Mouse (Mus musculus) effector memory CD4-positive, alpha-beta T cell, adult 5 months (primary cell): ENCODE measurements around the gene Saa4. TPM values are rescaled to one million over a fixed set of nuclear protein-coding genes. Genes with fewer than 3 reads are reported as not detected.

ENCODE experiments used
- polyA plus RNA-seq: library from polyadenylated mRNA; unstranded; fragments of 100-300 nt; shearing (Covaris generic); gene quantifications from one replicate; pipeline ENCODE4 v1.2.1, GENCODE M21; 2017

The Saa4 gene
- not detected for polyA plus RNA-seq

DNA sequence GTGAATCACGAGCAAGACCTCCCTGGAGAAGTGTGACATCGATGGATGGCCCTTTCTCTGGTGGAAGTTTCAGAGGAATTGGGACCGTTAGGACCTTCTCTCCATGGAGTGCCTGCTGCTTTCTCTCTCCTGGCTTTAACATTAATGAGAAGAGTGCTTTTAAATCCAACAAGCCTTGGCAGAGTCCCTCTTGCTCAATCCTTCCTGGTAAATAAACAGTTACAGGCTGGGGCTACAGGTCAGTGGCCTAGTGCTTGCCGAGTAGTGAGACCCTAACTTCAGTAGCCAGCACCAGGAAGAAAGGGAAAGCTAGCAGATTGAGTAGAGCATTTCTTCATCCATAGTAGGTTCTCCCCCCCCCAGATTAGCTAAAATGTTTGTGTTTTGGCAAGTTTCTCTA, at the start of gene Saa4:
Gene Saa4 (minus strand): TSS at position 146 of the 400 bp plus-strand sequence.

GRCm38 (mm10) chr7:46751490-46751889, 19.1 kb upstream of the Saa4 start, which contains the start of gene Saa2:
Gene Saa2, plus strand, starts transcription at chr7:46751790.

GRCm38 (mm10) chr7:46742880-46743279, 10.5 kb upstream of the Saa4 start, which contains the start of gene Saa1:
Gene Saa1, minus strand, starts transcription at chr7:46742980.

GRCm38 (mm10) chr7:46715600-46715999, 16.8 kb downstream of the Saa4 start, which contains the start of gene Saa3:
Gene Saa3, minus strand, starts transcription at chr7:46715700.

GRCm38 (mm10) chr7:46710390-46710844, 22.0 kb downstream of the Saa4 start, which contains the start of gene Saal1:
Gene Saal1, minus strand, starts transcription at chr7:46710680.

Other genes starting within 250 kb of the Saa4 start
- 18.2 TPM for gene Sergef, start 92.8 kb downstream of the Saa4 start, polyA plus RNA-seq
- gene Tph1, start 60.1 kb downstream of the Saa4 start, polyA plus RNA-seq = not detected
- gene Saal1, start 21.9 kb downstream of the Saa4 start, polyA plus RNA-seq = 9.9 TPM
- gene Saa3, start 16.9 kb downstream of the Saa4 start, polyA plus RNA-seq = not detected
- not detected for gene Saa1, start 10.4 kb upstream of the Saa4 start, polyA plus RNA-seq
- gene Saa2, start 19.2 kb upstream of the Saa4 start, polyA plus RNA-seq = not detected
- gene Hps5, start 63.5 kb upstream of the Saa4 start, polyA plus RNA-seq = 41.5 TPM
- 45.5 TPM for gene Gtf2h1, start 63.5 kb upstream of the Saa4 start, polyA plus RNA-seq
- 994 TPM for gene Ldha, start 108.9 kb upstream of the Saa4 start, polyA plus RNA-seq
- gene Ldhc, start 128.6 kb upstream of the Saa4 start, polyA plus RNA-seq = not detected
- 112 TPM for gene Tsg101, start 187.4 kb upstream of the Saa4 start, polyA plus RNA-seq
- gene Uevld, start 225.9 kb upstream of the Saa4 start, polyA plus RNA-seq = 4.6 TPM